Mouse (Mus musculus): Measurements from ENCODE around the gene Rapgef2. TPM values are rescaled to one million over a fixed set of nuclear protein-coding genes. Genes with fewer than 3 reads are reported as not detected.

The Rapgef2 gene
- polyA plus RNA-seq, 1 experiment: 17.3 TPM

GRCm38 (mm10) chr3:79299401-79299800 lies 13.1 kb upstream of the Rapgef2 start:
- Histone ChIP-seq H3K4me1 (ENCODE audit: control insufficient read depth, insufficient read depth, low read length) (peaks cover 4% of the 10 kb centered on the region; the same call in 1 of the 2 replicates), H3K4me3 (replicated peaks; ENCODE audit: extremely low read depth, low read depth, low read length) (no peak overlapping the region)
- no peak for TF ChIP-seq CTCF (IDR thresholded peaks at IDR 0.05; ENCODE audit: insufficient read depth, low read length)
- TF ChIP-seq POLR2A (IDR thresholded peaks at IDR 0.05; ENCODE audit: borderline replicate concordance, extremely low read depth, low read depth, low read length): no peak
- DNase-seq: no peak
- 80% methylated on average over 15 of the region's 15 CpGs for WGBS

DNA sequence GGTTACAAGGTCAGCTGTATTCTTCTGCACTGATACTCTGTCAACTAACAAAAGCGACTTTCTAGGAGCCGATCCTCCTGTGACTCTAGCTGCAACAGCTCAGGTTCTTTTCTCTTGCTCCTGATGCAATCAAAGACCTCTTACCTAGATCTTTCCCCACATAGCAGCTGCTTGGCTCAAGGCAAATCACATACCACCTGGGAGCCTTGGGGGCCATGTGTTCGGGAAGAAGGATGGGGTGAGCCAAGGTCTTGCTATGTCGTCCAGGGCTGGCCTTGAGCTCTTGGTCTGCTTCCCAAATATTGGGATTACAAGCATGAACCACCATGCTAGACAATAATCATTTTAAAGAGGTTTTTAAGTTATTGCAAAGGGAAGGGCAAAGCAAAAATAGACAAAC lies 11.0 kb upstream of the Rapgef2 start:
- WGBS: 75% methylated on average over 4 of the region's 4 CpGs
- DNase-seq: no peak
- TF ChIP-seq POLR2A (IDR thresholded peaks at IDR 0.05; ENCODE audit: borderline replicate concordance, extremely low read depth, low read depth, low read length) (no peak), CTCF (IDR thresholded peaks at IDR 0.05; ENCODE audit: insufficient read depth, low read length) (no peak)
- H3K4me1 ChIP-seq (ENCODE audit: control insufficient read depth, insufficient read depth, low read length): peaks cover 4% of the 10 kb centered on the region; the same call in 1 of the 2 replicates
- no peak overlapping the region for H3K4me3 ChIP-seq (replicated peaks; ENCODE audit: extremely low read depth, low read depth, low read length)

DNA sequence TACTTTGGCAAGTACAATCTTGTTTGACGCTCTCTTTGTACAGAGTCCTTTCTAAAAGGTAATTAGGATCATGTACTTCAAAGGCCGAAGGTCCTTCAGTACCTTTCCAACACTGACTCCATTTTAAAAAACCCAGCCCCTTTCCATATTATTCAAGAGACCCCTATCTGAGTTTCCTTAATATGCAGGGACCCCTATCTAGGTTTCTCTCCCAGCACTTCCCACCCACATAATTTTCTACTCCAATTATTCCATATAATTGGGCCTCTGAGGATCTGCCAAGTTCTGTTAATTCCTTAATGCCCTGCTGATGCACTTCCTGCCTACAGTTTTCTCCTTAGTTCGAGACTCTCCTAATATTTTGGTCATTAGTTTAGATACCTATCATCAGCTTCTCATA lies 10.3 kb upstream of the Rapgef2 start:
- 89% methylated on average over 3 of the region's 3 CpGs for WGBS
- Histone ChIP-seq H3K4me1 (ENCODE audit: control insufficient read depth, insufficient read depth, low read length) (peaks cover 4% of the 10 kb centered on the region; the same call in 1 of the 2 replicates), H3K4me3 (replicated peaks; ENCODE audit: extremely low read depth, low read depth, low read length) (no peak overlapping the region)
- no peak for DNase-seq
- TF ChIP-seq POLR2A (IDR thresholded peaks at IDR 0.05; ENCODE audit: borderline replicate concordance, extremely low read depth, low read depth, low read length) (no peak), CTCF (IDR thresholded peaks at IDR 0.05; ENCODE audit: insufficient read depth, low read length) (no peak)

GRCm38 (mm10) chr3:79296049-79296448 lies 9.7 kb upstream of the Rapgef2 start:
- DNase-seq: no peak
- TF ChIP-seq POLR2A (IDR thresholded peaks at IDR 0.05; ENCODE audit: borderline replicate concordance, extremely low read depth, low read depth, low read length): no peak
- TF ChIP-seq CTCF (IDR thresholded peaks at IDR 0.05; ENCODE audit: insufficient read depth, low read length): 0 out of 2 replicates have a peak, but pooled peaks have one; percentile 9
- no peak overlapping the region for H3K4me3 ChIP-seq (replicated peaks; ENCODE audit: extremely low read depth, low read depth, low read length)
- H3K4me1 ChIP-seq (ENCODE audit: control insufficient read depth, insufficient read depth, low read length): peaks cover 4% of the 10 kb centered on the region; the same call in 1 of the 2 replicates
- WGBS: 55% methylated on average over 5 of the region's 5 CpGs

GRCm38 (mm10) chr3:79294701-79295100 lies 8.4 kb upstream of the Rapgef2 start:
- WGBS: 66% methylated on average over 3 of the region's 3 CpGs

GRCm38 (mm10) chr3:79293023-79293422 lies 6.7 kb upstream of the Rapgef2 start:
- peaks cover 4% of the 10 kb centered on the region; the same call in 1 of the 2 replicates for H3K4me1 ChIP-seq (ENCODE audit: control insufficient read depth, insufficient read depth, low read length)

More at GRCm38 (mm10) chr3:79294701-79295100, 8.4 kb upstream of the Rapgef2 start:
- no peak for DNase-seq
- H3K4me1 ChIP-seq (ENCODE audit: control insufficient read depth, insufficient read depth, low read length): peaks cover 4% of the 10 kb centered on the region; the same call in 1 of the 2 replicates
- no peak overlapping the region for H3K4me3 ChIP-seq (replicated peaks; ENCODE audit: extremely low read depth, low read depth, low read length)
- no peak for TF ChIP-seq POLR2A (IDR thresholded peaks at IDR 0.05; ENCODE audit: borderline replicate concordance, extremely low read depth, low read depth, low read length)
- no peak for TF ChIP-seq CTCF (IDR thresholded peaks at IDR 0.05; ENCODE audit: insufficient read depth, low read length)

DNA sequence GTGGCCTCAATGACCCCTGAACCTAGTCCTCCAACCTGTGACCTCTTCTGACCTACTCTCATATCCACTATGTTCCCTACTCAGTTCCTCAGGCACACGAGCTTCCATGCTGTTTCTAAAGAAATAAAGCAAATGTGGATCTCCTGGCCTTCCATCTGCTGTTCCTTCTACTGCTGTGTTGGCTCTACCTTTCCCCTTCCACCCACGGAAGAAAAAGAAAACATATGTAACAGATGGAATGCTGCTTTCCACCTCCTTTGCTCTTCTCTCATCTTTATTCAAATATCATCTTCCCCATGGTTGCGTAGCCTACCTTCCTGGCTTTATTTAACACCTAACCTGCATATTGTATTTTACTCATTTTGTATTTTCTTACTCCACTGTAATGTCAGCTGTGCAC lies 2.7 kb upstream of the Rapgef2 start:
- WGBS: 89% methylated on average over 3 of the region's 3 CpGs
- Histone ChIP-seq H3K4me1 (ENCODE audit: control insufficient read depth, insufficient read depth, low read length) (peaks cover 3% of the 10 kb centered on the region), H3K4me3 (replicated peaks; ENCODE audit: extremely low read depth, low read depth, low read length) (no peak overlapping the region)
- TF ChIP-seq POLR2A (IDR thresholded peaks at IDR 0.05; ENCODE audit: borderline replicate concordance, extremely low read depth, low read depth, low read length): no peak
- no peak for TF ChIP-seq CTCF (IDR thresholded peaks at IDR 0.05; ENCODE audit: insufficient read depth, low read length)
- no peak for DNase-seq

More at GRCm38 (mm10) chr3:79293023-79293422, 6.7 kb upstream of the Rapgef2 start:
- 41% methylated on average over 4 of the region's 4 CpGs for WGBS
- DNase-seq: no peak
- H3K4me3 ChIP-seq (replicated peaks; ENCODE audit: extremely low read depth, low read depth, low read length): no peak overlapping the region
- no peak for TF ChIP-seq CTCF (IDR thresholded peaks at IDR 0.05; ENCODE audit: insufficient read depth, low read length)
- no peak for TF ChIP-seq POLR2A (IDR thresholded peaks at IDR 0.05; ENCODE audit: borderline replicate concordance, extremely low read depth, low read depth, low read length)

DNA sequence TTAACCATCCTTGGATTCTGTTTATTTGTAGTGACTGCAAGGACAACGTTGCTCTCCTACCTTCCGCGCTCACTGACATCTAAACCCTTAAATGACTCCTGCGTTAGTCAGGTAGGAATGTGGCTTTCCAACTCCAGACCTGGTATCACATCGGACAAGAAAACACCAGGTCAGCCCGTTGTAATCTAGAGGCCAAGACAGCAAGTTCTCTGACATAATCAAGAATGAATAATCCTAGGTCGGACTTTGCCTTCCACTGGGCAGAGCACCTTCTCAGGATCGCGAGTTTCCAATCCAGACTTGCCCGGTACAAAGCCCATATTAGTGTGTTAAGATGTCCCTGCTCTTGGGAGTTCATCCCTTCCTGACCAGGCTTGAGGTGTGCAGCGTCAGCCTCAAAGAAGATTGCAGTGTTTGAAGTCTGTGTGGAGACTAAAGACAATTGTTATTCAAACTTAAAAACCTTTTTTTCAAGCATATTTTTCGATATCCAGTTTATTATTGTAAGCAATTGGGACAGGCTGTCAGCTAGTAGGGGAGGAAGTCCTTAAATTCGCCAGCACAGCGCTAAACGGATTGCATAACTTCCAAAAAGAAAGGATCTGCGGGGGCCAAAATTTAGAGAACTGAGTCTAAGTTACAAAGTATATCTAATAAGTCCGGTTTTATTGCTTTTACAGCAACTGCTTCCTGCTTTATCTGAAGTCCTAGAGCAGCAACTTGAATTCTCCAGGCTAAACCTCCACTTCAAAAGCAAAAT lies 1.6 kb upstream of the Rapgef2 start:
- DNase-seq: no peak
- Histone ChIP-seq H3K4me1 (ENCODE audit: control insufficient read depth, insufficient read depth, low read length) (peaks cover 6% of the 10 kb centered on the region), H3K4me3 (replicated peaks; ENCODE audit: extremely low read depth, low read depth, low read length) (peak overlapping the region; percentile 87)
- 10% methylated on average over 17 of the region's 17 CpGs for WGBS
- no peak for TF ChIP-seq POLR2A (IDR thresholded peaks at IDR 0.05; ENCODE audit: borderline replicate concordance, extremely low read depth, low read depth, low read length)
- no peak for TF ChIP-seq CTCF (IDR thresholded peaks at IDR 0.05; ENCODE audit: insufficient read depth, low read length)

GRCm38 (mm10) chr3:79287108-79287576 lies 825 bp upstream of the Rapgef2 start:
- 1% methylated on average over 46 of the region's 60 CpGs for WGBS
- H3K4me3 ChIP-seq (replicated peaks; ENCODE audit: extremely low read depth, low read depth, low read length): peak overlapping the region; percentile 87
- peak; percentile 94 for DNase-seq
- TF ChIP-seq POLR2A (IDR thresholded peaks at IDR 0.05; ENCODE audit: borderline replicate concordance, extremely low read depth, low read depth, low read length): peak; percentile 69
- TF ChIP-seq CTCF (IDR thresholded peaks at IDR 0.05; ENCODE audit: insufficient read depth, low read length): no peak
- peaks cover 9% of the 10 kb centered on the region for H3K4me1 ChIP-seq (ENCODE audit: control insufficient read depth, insufficient read depth, low read length)

DNA sequence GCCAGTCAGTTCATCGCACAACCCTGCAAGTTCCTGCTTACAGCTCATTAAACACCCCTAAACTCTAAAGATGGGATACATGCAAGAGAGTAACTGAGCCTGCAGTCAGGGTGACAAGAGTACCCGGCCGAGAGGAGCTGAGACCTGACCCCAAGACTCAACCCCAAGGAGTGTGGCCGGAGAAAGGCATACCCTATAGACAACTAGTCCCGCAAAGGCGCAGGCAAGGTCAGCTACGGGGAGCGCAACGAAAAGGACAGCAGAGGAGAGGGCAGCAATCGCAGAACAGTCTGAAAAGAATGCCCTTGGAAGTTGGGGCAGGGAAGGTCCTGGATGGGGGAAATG lies 314 bp downstream of the Rapgef2 start:
- no peak for DNase-seq
- TF ChIP-seq POLR2A (IDR thresholded peaks at IDR 0.05; ENCODE audit: borderline replicate concordance, extremely low read depth, low read depth, low read length) (no peak), CTCF (IDR thresholded peaks at IDR 0.05; ENCODE audit: insufficient read depth, low read length) (no peak)
- peaks cover 14% of the 10 kb centered on the region for H3K4me1 ChIP-seq (ENCODE audit: control insufficient read depth, insufficient read depth, low read length)
- under 1% methylated on average over 10 of the region's 10 CpGs for WGBS
- peak overlapping the region; percentile 83 for H3K4me3 ChIP-seq (replicated peaks; ENCODE audit: extremely low read depth, low read depth, low read length)

All from lung, adult 2 months (tissue).